Mouse (Mus musculus) adipocyte (in vitro differentiated cells): ENCODE measurements around the gene Gm13089.
"Not testable (repeated sequence)": the region's sequence is repeated elsewhere in the genome, so short reads cannot be mapped to it uniquely, and the experiment has no call there.

ENCODE experiments used
- DNase-seq: peaks from one replicate; pipeline ENCODE4 v3.0.0-alpha.2; 2016; ENCODE audit warnings: low spot score

Gm13089 gene

DNA sequence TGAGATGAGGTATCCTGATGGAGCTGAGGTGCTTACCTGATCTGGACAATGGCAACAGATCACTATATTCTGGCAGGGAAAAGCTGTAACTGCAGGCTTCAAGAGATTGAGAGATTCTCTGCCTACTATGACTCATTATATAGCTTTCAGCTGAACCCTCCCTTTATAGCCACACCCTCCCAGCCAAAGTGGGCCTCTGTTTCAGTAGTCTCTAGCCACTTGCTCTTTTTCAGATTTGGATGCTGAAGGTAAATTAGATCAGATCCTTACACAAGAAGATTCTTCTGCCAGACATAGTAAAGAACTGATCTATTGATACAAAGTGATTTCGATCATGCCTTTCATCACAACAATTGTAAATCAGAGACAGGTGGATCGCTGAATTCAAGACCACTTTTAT lies at the start of gene Gm13089:
Gene Gm13089, minus strand, starts transcription at position 101 of the 400 bp plus-strand sequence.
- no peak for DNase-seq

DNA sequence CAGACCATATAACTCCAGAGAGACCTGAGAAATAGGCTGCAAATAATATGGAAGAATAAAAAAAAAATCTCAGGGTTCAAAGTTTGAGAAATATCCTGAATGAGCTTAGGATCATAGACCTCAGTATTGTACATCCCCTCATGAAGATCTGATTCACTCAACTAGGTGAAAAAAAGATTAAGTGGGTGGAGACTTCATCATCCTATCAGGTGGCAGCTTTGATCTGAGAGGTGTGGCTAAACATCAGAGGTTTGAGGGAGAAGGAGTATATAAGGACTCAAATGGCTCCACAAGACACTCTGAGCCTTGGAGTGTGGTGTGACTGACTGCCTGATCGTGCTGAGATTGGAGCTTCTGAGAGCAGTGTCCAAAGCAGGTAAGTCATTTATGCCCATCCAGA lies 16.6 kb upstream of the Gm13089 start, which contains the start of gene Gm13078:
Gene Gm13078, plus strand, starts transcription at position 301 of the 400 bp plus-strand sequence.
- no peak for DNase-seq

DNA sequence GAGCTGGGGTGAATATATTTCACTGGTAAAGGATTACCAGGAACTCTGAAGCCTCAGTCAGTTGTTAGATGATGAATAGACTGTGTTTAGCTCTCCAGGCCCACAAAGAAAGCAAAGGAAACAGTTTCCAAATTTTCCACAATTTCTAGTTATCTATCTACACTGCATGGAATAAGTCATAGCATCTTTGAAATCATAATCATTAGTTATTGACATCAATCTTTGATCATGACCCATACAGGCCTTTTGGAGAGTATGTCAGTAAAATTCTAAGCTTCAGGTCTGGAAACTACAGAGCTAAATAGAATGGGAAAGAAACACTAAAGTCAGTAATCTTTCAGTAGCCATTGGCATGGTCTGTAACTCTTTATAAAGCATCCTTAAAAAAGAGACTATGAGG lies 45.4 kb downstream of the Gm13089 start, which contains the start of gene Gm13088:
Gene Gm13088, minus strand, starts transcription at position 101 of the 400 bp plus-strand sequence.
- DNase-seq, result not testable (repeated sequence)
